Mouse (Mus musculus) induced T-regulatory cell, adult 2 months (primary cell): ENCODE results near the gene Kirrel3.

Experiments
- DNase-seq: peaks from one replicate; pipeline ENCODE4 v3.0.0-alpha.2; 2012; ENCODE audit warnings: low read depth

Gene Kirrel3

DNA sequence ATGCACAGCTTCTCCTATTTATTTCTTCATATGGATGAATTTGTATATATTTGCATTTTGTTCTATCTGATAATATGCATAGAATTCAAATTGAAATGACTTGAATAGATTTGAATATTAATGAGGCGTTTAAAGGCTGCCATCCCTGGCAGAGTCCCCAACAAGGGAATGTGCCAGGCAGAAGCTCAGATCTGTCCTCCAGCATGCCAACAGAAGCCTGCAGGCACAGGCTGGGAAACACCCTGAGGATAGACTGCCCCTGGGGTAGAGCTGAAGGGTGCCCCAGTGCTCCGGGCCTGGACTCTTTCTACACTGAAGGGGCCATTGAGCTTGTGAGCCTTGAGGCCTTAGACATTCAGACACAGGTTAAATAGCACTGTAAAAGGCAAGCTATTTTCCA lies 21.5 kb downstream of the Kirrel3 start:
- no peak for DNase-seq

DNA sequence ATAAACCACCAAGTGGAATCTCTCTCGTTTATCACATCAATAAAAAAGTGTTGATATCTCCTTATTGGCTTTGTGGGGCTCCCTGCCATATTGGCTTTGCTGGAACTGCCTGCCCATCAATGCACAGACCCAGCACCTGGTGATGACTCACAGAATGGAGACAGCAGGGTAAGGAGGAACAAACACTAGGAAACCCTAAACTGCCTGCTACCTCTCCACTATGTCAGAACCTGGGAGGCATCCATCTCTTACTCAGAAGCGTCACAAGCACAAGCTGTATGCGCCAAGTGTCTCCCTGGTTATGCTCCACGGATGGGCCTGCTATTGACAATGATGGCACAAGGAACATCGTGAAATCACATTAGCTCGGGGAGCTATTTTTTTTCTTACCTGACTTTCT lies 33.2 kb downstream of the Kirrel3 start:
- no peak for DNase-seq

GRCm38 (mm10) chr9:34520234-34520950 lies 34.7 kb downstream of the Kirrel3 start:
- DNase-seq, result no peak

- no peak for DNase-seq
Measured at GRCm38 (mm10) chr9:34525695-34526094, 40.0 kb downstream of the Kirrel3 start.

- DNase-seq, result no peak
Measured at GRCm38 (mm10) chr9:34538591-34539335, 53.1 kb downstream of the Kirrel3 start.

- DNase-seq, result no peak
Measured at GRCm38 (mm10) chr9:34541908-34542307, 56.2 kb downstream of the Kirrel3 start.

GRCm38 (mm10) chr9:34555699-34556098 lies 70.0 kb downstream of the Kirrel3 start:
- no peak for DNase-seq

DNA sequence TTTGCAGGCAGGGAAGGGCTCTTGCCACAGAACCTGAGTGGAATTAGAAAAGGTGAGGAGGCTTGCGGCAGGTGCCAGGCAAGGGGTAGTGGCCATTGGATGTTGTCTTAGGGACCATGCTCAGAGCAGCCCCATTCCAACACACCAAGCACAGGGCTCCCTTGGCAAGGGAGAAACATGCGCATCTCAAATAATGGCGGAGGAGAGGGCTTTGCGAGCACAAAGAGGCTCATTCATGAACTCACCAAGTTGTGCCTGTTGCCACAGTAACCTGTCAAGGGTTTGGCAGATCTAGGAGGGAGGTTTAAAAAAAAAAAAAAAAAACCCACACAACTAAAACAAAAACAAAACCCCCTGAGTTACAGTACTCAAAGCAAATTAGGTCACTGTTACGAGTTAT lies 72.2 kb downstream of the Kirrel3 start:
- DNase-seq, result no peak

DNA sequence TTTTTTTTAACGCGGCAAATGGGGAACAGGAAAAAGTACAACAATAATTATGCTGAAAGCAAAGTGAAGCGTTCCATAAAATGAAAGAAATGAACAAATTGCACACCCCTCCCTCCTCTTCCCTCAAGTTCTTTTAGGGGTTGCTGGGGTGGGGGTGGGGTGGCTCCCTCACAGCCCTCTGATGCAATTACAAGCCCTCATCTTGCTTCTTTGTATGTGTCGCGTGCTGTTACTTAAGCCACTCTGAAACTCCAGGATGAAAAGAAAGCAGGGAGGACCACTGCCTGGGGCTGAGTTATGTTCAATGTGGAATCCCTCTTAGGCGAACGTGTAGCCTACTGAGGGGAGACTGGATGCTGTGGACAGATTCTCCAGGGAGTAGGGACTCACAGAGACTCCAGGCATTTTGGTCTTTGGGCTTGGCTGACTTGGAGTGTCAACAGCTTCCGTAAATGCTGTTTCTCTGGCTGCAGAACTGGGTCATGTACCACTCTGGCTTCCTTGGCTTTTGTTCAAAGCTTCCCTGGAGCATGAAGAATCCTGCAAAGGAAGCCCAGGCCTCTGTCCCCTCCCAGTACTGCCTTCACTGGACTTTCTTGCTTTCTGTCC lies 72.7 kb downstream of the Kirrel3 start:
- DNase-seq, result no peak

DNA sequence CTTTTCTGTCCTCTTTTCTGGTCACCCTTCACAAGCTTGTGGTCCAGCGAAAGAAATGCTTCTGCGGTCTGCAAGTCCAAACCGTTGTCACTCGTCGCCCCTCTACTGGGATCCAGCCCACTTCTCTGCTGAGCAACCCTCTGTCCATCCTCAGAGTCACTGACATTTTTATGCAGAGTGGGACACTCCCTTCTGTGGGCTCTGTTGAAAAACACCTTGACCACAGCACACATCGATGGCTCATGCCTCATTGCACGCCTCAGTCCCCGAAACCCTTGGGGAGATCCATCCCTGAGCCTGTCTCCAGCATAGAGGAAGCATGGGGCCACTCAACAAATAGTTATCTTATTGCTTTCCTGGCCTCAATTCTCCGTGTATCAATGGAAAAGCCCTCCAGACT lies 73.4 kb downstream of the Kirrel3 start:
- no peak for DNase-seq

GRCm38 (mm10) chr9:34561281-34561680 lies 75.6 kb downstream of the Kirrel3 start:
- no peak for DNase-seq

DNA sequence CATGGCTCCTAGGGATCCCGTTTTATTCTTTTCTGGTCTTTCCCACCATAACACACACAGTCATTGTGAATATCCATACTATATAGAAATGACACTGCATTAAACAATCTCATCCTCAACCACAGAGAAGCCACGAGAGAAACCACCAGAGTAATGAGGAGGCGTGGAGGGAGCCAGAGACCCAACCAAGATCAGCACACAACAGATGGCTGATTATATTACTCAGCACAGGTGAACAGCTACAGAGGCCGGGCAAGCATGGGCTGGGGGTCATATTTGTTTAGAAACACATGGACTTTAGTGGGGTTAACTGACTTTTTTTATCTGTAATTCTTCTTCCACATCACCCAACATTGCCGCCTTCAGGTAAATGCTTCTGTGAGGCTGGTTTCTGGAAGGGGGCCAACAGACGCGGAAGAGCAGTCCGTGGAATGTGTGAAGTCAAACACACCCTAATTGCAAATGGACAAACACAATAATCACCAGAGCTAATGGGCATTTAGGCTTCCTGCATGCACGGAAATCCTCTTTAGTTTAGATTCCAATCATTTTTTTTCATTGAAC lies 76.8 kb downstream of the Kirrel3 start:
- DNase-seq, result no peak

DNA sequence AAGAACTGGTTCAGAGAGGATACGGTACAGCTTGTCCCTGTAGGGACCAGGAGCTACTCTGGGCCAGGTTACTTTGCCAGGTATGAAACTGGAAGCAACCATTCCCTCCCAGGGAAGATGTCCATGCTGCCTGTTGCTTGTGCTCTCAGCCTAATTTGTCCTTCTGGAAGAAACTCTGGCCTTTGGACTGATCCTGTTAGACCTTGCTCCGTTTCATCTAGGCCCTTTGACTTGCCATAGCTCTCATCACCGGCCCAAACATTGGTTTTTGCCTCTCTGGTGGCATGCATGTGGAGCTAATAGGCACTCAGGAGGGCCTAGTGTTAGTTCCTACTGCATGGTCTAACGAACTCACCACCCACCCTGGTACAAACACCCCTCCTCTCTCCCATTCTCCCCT lies 88.2 kb downstream of the Kirrel3 start:
- no peak for DNase-seq

- DNase-seq, result no peak
Measured at GRCm38 (mm10) chr9:34574611-34575010, 88.9 kb downstream of the Kirrel3 start.

DNA sequence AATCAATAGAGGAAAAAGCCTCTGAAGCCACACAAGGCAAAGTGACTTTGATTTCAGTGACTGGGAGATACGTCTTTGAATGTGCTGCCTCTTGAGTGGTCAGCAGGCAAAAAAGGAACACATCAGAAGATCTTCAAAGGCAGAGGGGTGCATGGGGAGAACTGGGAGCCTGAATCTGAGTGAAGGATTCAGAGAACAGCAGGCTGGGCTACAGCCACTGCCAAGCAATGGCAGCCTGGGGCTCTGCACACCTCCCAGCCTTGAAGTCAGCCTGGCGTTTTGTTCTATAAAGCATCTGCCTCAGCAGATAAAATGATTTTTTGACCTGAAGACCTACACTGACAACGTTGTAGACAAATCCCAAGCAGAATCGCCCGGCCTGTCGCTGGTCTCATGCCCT lies 93.5 kb downstream of the Kirrel3 start:
- no peak for DNase-seq

DNA sequence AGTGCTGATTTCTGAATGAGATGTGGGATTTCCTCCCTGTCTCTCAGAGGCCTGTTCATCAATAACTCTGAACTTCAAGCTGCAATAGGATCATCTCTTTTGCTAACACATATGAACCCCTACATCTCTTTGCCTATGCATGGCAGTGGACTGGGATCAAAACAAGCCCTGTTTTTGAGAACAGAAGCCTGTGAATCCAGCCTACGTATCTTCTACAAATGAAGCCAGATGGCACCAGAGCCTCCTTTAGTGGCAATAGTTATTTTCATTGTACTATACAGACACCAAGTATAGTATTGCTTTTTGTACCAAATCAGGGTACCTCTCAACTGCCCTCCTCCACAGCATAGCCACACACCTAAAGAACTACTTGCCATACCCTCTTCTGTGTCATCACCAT lies 94.4 kb downstream of the Kirrel3 start:
- DNase-seq, result no peak

DNA sequence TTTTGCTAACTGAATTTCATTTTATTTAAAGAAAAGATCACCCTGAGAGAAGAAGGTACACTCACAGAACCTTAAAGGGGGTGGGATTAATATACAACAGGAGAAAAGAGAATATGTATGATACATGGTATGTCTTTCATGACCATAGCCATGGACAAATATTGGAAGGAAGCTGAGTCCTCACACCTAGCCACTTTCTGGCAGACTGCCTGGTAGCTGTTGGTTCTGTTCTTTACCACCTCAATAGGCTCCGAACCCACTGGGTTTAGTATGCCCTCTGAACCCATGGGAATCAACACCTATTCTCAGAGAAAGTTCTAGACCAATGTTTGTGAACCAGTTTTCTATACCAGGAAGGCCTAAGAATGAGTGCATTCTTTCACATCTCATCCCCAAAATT lies 96.8 kb downstream of the Kirrel3 start:
- DNase-seq, result no peak

DNA sequence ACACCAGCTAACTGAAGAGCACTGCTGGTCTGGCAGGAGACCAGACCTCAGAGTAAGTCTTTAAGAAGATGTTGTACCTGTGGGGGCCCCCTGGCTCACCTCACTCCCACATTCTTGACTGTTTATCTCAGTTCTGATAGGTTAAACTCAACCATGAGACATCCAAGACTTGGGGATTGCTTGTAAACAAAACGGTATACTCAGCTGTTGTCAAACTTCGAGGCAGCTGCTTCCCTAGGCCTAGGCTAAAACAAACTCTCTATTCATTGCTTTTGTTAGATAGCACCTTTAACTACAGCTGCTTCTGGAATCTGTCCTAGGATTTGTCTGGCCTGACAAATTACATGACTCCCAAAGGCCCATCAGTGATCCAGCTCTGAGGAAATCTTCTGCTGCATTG lies 99.8 kb downstream of the Kirrel3 start:
- no peak for DNase-seq

GRCm38 (mm10) chr9:34586080-34586479 lies 100.4 kb downstream of the Kirrel3 start:
- no peak for DNase-seq

DNA sequence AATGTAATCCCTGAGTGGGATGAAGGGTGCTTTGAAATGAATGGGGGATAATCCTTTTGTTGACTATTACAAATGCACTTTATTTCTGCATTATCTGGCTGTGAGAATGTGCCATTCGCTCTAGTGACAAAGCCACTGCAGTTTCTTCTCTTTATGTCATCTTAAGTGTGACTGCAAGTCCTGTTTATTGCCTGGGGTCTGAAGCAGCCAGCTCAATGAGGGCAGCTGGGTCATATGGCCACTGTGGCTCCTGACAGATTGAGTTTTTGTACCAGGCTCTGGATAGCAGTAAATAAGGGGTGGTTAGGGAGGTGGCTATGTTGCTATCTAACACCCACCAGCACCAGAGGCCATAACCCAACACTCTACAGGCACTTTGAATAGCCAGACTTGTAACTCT lies 104.1 kb downstream of the Kirrel3 start:
- no peak for DNase-seq

- no peak for DNase-seq
Measured at GRCm38 (mm10) chr9:34592073-34592610, 106.4 kb downstream of the Kirrel3 start.

GRCm38 (mm10) chr9:34593889-34594288 lies 108.2 kb downstream of the Kirrel3 start:
- no peak for DNase-seq

- DNase-seq, result no peak
Measured at GRCm38 (mm10) chr9:34600326-34600725, 114.6 kb downstream of the Kirrel3 start.
